Mouse (Mus musculus) gonadal fat pad, adult 2 months (tissue): ENCODE results near the gene Cylc2. TPM values are rescaled to one million over a fixed set of nuclear protein-coding genes. Genes with fewer than 3 reads are reported as not detected.

ENCODE experiments used
- DNase-seq: peaks from one replicate; pipeline ENCODE4 v3.0.0-alpha.2; 2012; ENCODE audit warnings: low read depth
- polyA plus RNA-seq: library from polyadenylated mRNA; depleted of rRNA; stranded (reverse); fragments of >200 nt; gene quantifications from 2 replicates; pipeline ENCODE4 v1.2.3, GENCODE M21; 2012; rRNA removed

Cylc2 gene
- not detected in 2 replicates for polyA plus RNA-seq

DNA sequence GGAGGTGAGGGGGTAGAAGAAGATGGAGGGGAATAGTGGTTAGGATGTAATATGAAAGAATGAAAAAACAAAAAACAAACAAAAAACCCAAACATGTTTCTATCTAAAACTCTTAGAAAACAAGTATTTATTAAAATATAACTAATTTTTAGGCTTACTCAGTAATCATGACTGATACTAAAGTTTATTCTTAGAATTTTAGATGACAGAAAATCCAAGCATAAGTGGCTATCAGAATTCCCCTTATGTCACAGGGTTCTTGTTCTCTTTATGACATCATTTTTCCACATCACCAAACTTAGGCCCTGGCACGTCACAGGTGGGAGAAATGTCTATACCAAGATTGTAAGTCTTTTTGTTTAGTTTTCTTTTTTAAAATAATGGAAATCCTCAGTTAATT, at the start of gene Cylc2:
Gene Cylc2 (plus strand): TSS at position 301 of the 400 bp plus-strand sequence.
- DNase-seq = no peak
